Mouse (Mus musculus): ENCODE data around the gene Thsd7b. TPM values are rescaled to one million over a fixed set of nuclear protein-coding genes. Genes with fewer than 3 reads are reported as not detected.
"Not testable (repeated sequence)": the region's sequence is repeated elsewhere in the genome, so short reads cannot be mapped to it uniquely, and the experiment has no call there.

The Thsd7b gene
- total RNA-seq, 2 experiments from 2014 or later, result 15.2 to 18.6 TPM

GRCm38 (mm10) chr1:129798519-129798918 lies 525.4 kb downstream of the Thsd7b start:
- DNase-seq (ENCODE audit: extremely low spot score in 1 of 2, low spot score in 1 of 2), result no peak

- DNase-seq (ENCODE audit: extremely low spot score in 1 of 2, low spot score in 1 of 2), result no peak
Observed at GRCm38 (mm10) chr1:129826927-129827326, 553.8 kb downstream of the Thsd7b start.

GRCm38 (mm10) chr1:129837324-129837723 lies 564.2 kb downstream of the Thsd7b start:
- no peak for DNase-seq (ENCODE audit: extremely low spot score in 1 of 2, low spot score in 1 of 2)

GRCm38 (mm10) chr1:129837776-129838175 lies 564.7 kb downstream of the Thsd7b start:
- DNase-seq (ENCODE audit: extremely low spot score in 1 of 2, low spot score in 1 of 2), result no peak

GRCm38 (mm10) chr1:129838486-129838885 lies 565.4 kb downstream of the Thsd7b start:
- DNase-seq (ENCODE audit: extremely low spot score in 1 of 2, low spot score in 1 of 2), result no peak

- DNase-seq (ENCODE audit: extremely low spot score in 1 of 2, low spot score in 1 of 2), result peak in 1 of 2 experiments; percentile 7
Observed at GRCm38 (mm10) chr1:129843416-129843815, 570.3 kb downstream of the Thsd7b start.

- no peak for DNase-seq (ENCODE audit: extremely low spot score in 1 of 2, low spot score in 1 of 2)
Observed at GRCm38 (mm10) chr1:129850007-129850564, 577.0 kb downstream of the Thsd7b start.

- DNase-seq (ENCODE audit: extremely low spot score in 1 of 2, low spot score in 1 of 2), result no peak
Observed at GRCm38 (mm10) chr1:129867714-129868113, 594.6 kb downstream of the Thsd7b start.

GRCm38 (mm10) chr1:129874355-129874754 lies 601.3 kb downstream of the Thsd7b start:
- DNase-seq (ENCODE audit: extremely low spot score in 1 of 2, low spot score in 1 of 2), result no peak

GRCm38 (mm10) chr1:129887861-129888260 lies 614.8 kb downstream of the Thsd7b start:
- no peak for DNase-seq (ENCODE audit: extremely low spot score in 1 of 2, low spot score in 1 of 2)

GRCm38 (mm10) chr1:129898121-129898520 lies 625.0 kb downstream of the Thsd7b start:
- DNase-seq (ENCODE audit: extremely low spot score in 1 of 2, low spot score in 1 of 2), result no peak

GRCm38 (mm10) chr1:129915484-129915883 lies 642.4 kb downstream of the Thsd7b start:
- no peak for DNase-seq (ENCODE audit: extremely low spot score in 1 of 2, low spot score in 1 of 2)

- DNase-seq (ENCODE audit: extremely low spot score in 1 of 2, low spot score in 1 of 2), result no peak
Observed at GRCm38 (mm10) chr1:129917568-129917967, 644.5 kb downstream of the Thsd7b start.

GRCm38 (mm10) chr1:129919385-129919784 lies 646.3 kb downstream of the Thsd7b start:
- no peak for DNase-seq (ENCODE audit: extremely low spot score in 1 of 2, low spot score in 1 of 2)

GRCm38 (mm10) chr1:129931003-129931402 lies 657.9 kb downstream of the Thsd7b start:
- DNase-seq (ENCODE audit: extremely low spot score in 1 of 2, low spot score in 1 of 2), result no peak

- DNase-seq (ENCODE audit: extremely low spot score in 1 of 2, low spot score in 1 of 2), result no peak
Observed at GRCm38 (mm10) chr1:129943116-129943515, 670.0 kb downstream of the Thsd7b start.

- DNase-seq (ENCODE audit: extremely low spot score in 1 of 2, low spot score in 1 of 2), result no peak
Observed at GRCm38 (mm10) chr1:129947026-129947425, 673.9 kb downstream of the Thsd7b start.

- no peak for DNase-seq (ENCODE audit: extremely low spot score in 1 of 2, low spot score in 1 of 2)
Observed at GRCm38 (mm10) chr1:129955478-129955877, 682.4 kb downstream of the Thsd7b start.

- no peak for DNase-seq (ENCODE audit: extremely low spot score in 1 of 2, low spot score in 1 of 2)
Observed at GRCm38 (mm10) chr1:129956625-129957024, 683.5 kb downstream of the Thsd7b start.

GRCm38 (mm10) chr1:129959352-129959751 lies 686.2 kb downstream of the Thsd7b start:
- DNase-seq (ENCODE audit: extremely low spot score in 1 of 2, low spot score in 1 of 2), result not testable (repeated sequence)

- DNase-seq (ENCODE audit: extremely low spot score in 1 of 2, low spot score in 1 of 2), result no peak
Observed at GRCm38 (mm10) chr1:129963166-129963565, 690.1 kb downstream of the Thsd7b start.

GRCm38 (mm10) chr1:129989247-129989646 lies 716.1 kb downstream of the Thsd7b start:
- DNase-seq (ENCODE audit: extremely low spot score in 1 of 2, low spot score in 1 of 2), result not testable (repeated sequence)

GRCm38 (mm10) chr1:129990821-129991220 lies 717.7 kb downstream of the Thsd7b start:
- DNase-seq (ENCODE audit: extremely low spot score in 1 of 2, low spot score in 1 of 2), result no peak
